Mouse (Mus musculus) layer of hippocampus, adult 2 months (tissue): ENCODE results near the gene Fastkd2. TPM values are rescaled to one million over a fixed set of nuclear protein-coding genes. Genes with fewer than 3 reads are reported as not detected.
A peak's percentile ranks its signal among the peaks of the same experiment; 100 is the strongest.

Experiments used
- DNase-seq, 2 experiments: peaks; one replicate each; pipeline ENCODE4 v3.0.0; 2022; ENCODE audit warnings: low spot score in 2 of 2
- H3K27ac ChIP-seq: fragments of 200-600 bp; 2 replicates; pipeline ENCODE4 v1.8.1; 2022
- H3K4me3 ChIP-seq: fragments of 200-600 bp; 2 replicates; pipeline ENCODE4 v1.8.1; 2022; ENCODE audit warnings: mild to moderate bottlenecking
- CTCF ChIP-seq: fragments of 200-600 bp; conservative IDR thresholded peaks from 2 replicates; pipeline ENCODE4 v1.8.1; 2022; ENCODE audit warnings: antibody characterized with exemption, mild to moderate bottlenecking, moderate library complexity
- long read RNA-seq, 2 experiments: library from polyadenylated mRNA; stranded (forward); transcript quantifications; one replicate each; pipeline ENCODE4 v2.0.0; 2021; ENCODE audit warnings: borderline mapping rate in 2 of 2
- total RNA-seq, 2 experiments: library from RNA; stranded (reverse); gene quantifications; 2 replicates each; pipeline ENCODE4 v1.2.3; 2021

The Fastkd2 gene
- 10 to 100 TPM; 17.3 to 24.7 TPM for total RNA-seq
- long read RNA-seq, experiment 1, full-length matches to known transcripts, result 14 of 19 reads
- long read RNA-seq, experiment 1, partial matches to known transcripts, result 1 of 19 reads
- long read RNA-seq, experiment 1, other reads (novel, unspliced or antisense), result 4 of 19 reads
- long read RNA-seq, experiment 2, full-length matches to known transcripts, result 10 of 17 reads
- long read RNA-seq, experiment 2, partial matches to known transcripts, result 2 of 17 reads
- long read RNA-seq, experiment 2, other reads (novel, unspliced or antisense), result 5 of 17 reads

- peak within 1 kb of the TSS; percentile 86 for H3K4me3 ChIP-seq
- peak; percentile 92 to 96 for DNase-seq
- TF ChIP-seq CTCF, result peak; percentile 66
- peak within 1 kb of the TSS; percentile 80 for H3K27ac ChIP-seq
Observed at GRCm38 (mm10) chr1:63730240-63730771, at the start of gene Fastkd2, which contains the start of gene Mdh1b. TSS of gene Fastkd2 (plus strand) at chr1:63730614. TSS of gene Mdh1b (minus strand) at chr1:63730318.

- Histone ChIP-seq H3K27ac (no peak within 1 kb of the TSS), H3K4me3 (no peak within 1 kb of the TSS)
- TF ChIP-seq CTCF, result no peak
- no peak for DNase-seq
Observed at GRCm38 (mm10) chr1:63686827-63687226, 43.6 kb upstream of the Fastkd2 start, which contains the start of gene Dytn. TSS of gene Dytn (minus strand) at chr1:63686927.

- no peak for DNase-seq
- TF ChIP-seq CTCF, result no peak
- Histone ChIP-seq H3K4me3 (no peak overlapping the region), H3K27ac (no peak overlapping the region)
Observed at GRCm38 (mm10) chr1:63696861-63697260, 33.6 kb upstream of the Fastkd2 start.

GRCm38 (mm10) chr1:63705733-63706132, 24.7 kb upstream of the Fastkd2 start:
- TF ChIP-seq CTCF, result no peak
- no peak for DNase-seq
- no peak overlapping the region for H3K27ac ChIP-seq
- no peak overlapping the region for H3K4me3 ChIP-seq

GRCm38 (mm10) chr1:63708876-63709275, 21.5 kb upstream of the Fastkd2 start:
- DNase-seq, result no peak
- no peak overlapping the region for H3K4me3 ChIP-seq
- no peak overlapping the region for H3K27ac ChIP-seq
- no peak for TF ChIP-seq CTCF

GRCm38 (mm10) chr1:63720161-63720560, 10.3 kb upstream of the Fastkd2 start:
- Histone ChIP-seq H3K27ac (no peak overlapping the region), H3K4me3 (no peak overlapping the region)
- peak in 1 of 2 experiments; percentile 16 for DNase-seq
- no peak for TF ChIP-seq CTCF

- no peak for DNase-seq
- peak overlapping the region; percentile 80 for H3K27ac ChIP-seq
- no peak for TF ChIP-seq CTCF
- H3K4me3 ChIP-seq, result peak overlapping the region; percentile 86
Observed at GRCm38 (mm10) chr1:63729796-63730195, 618 bp upstream of the Fastkd2 start.

- TF ChIP-seq CTCF, result no peak
- H3K4me3 ChIP-seq, result no peak overlapping the region
Observed at GRCm38 (mm10) chr1:63756005-63756404, 25.6 kb downstream of the Fastkd2 start.

GRCm38 (mm10) chr1:63763212-63763694, 32.8 kb downstream of the Fastkd2 start:
- Histone ChIP-seq H3K27ac (peak overlapping the region; percentile 72), H3K4me3 (no peak overlapping the region)
- TF ChIP-seq CTCF, result peak; percentile 87
- DNase-seq, result peak; percentile 72 to 75

More at GRCm38 (mm10) chr1:63756005-63756404, 25.6 kb downstream of the Fastkd2 start:
- no peak overlapping the region for H3K27ac ChIP-seq
- DNase-seq, result no peak

- DNase-seq, result no peak
- H3K27ac ChIP-seq, result peak overlapping the region; percentile 72
- TF ChIP-seq CTCF, result no peak
- H3K4me3 ChIP-seq, result no peak overlapping the region
Observed at GRCm38 (mm10) chr1:63763881-63764386, 33.5 kb downstream of the Fastkd2 start.

- TF ChIP-seq CTCF, result no peak
- DNase-seq, result no peak
- H3K4me3 ChIP-seq, result no peak overlapping the region
- peak overlapping the region; percentile 72 for H3K27ac ChIP-seq
Observed at GRCm38 (mm10) chr1:63764395-63764794, 34.0 kb downstream of the Fastkd2 start.

GRCm38 (mm10) chr1:63768112-63768511, 37.7 kb downstream of the Fastkd2 start:
- TF ChIP-seq CTCF, result no peak
- H3K4me3 ChIP-seq, result no peak overlapping the region
- no peak overlapping the region for H3K27ac ChIP-seq
- no peak for DNase-seq

- no peak within 1 kb of the TSS for H3K4me3 ChIP-seq
- no peak for DNase-seq
- H3K27ac ChIP-seq, result no peak within 1 kb of the TSS
- TF ChIP-seq CTCF, result no peak
Observed at GRCm38 (mm10) chr1:63769167-63769566, 38.8 kb downstream of the Fastkd2 start, which contains the start of gene 4933402D24Rik. TSS of gene 4933402D24Rik (minus strand) at chr1:63769267.
